ENCODE assay signal across 11 mouse cellular contexts in the genomic region with DNA sequence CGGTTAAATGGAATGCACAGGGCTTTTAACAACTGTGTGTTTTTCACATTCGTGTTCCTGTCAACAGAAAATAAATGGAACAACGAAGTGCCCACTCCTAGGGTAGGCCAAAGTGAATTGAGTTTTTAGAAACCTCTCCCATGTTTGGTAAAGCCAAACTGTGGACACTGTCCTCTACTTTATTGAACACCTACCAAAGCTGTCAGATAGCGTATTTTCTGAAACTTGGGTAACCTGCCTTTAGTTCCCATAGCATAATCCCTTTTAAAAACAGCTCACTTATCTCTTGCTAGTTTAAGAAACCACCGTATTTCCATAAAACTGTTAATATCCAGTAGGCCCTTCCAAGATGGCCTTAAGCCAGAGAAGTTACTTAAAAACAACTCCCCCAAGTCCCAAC. TPM values are rescaled to one million over a fixed set of nuclear protein-coding genes. Genes with fewer than 3 reads are reported as not detected.
A peak's percentile ranks its signal among the peaks of the same experiment; 100 is the strongest.
DNase-seq lines count a peak whose midpoint lies in the region; ATAC-seq and TF ChIP-seq lines count a peak whose summit lies in the region.
"Had no signal": no experiment of that assay in that cellular context is flagged by ENCODE, and none has a peak within 500 bp of the region (broad histone marks: within the 10 kb centered on the region; RNA-seq: fewer than 3 reads in every experiment).

No protein-coding gene starts in this region.

- peaks cover 67% of the 10 kb centered on the region for H3K36me3 ChIP-seq in heart, embryonic 13.5 days
- H3K36me3 ChIP-seq in stomach, embryonic 14.5 days (ENCODE audit: control insufficient read depth, insufficient read depth, low read length), result peaks cover 37% of the 10 kb centered on the region
- H3K36me3 ChIP-seq in stomach, postnatal 0 days (ENCODE audit: control insufficient read depth, insufficient read depth, low read length), result peaks cover 5% of the 10 kb centered on the region; the same call in 1 of the 2 replicates
- H3K36me3 ChIP-seq in stomach, embryonic 16.5 days (ENCODE audit: control insufficient read depth, insufficient read depth, low read length), result peaks cover 8% of the 10 kb centered on the region

- H3K4me3 ChIP-seq in heart, embryonic 13.5 days, result peak overlapping the region; percentile 80
- H3K4me3 ChIP-seq in stomach, embryonic 14.5 days (ENCODE audit: low read depth, low read length), result peak overlapping the region; percentile 90; the same call in 1 of the 2 replicates
- H3K4me3 ChIP-seq in stomach, postnatal 0 days (ENCODE audit: low read depth, low read length), result no peak overlapping the region
- H3K4me3 ChIP-seq in stomach, embryonic 16.5 days (replicated peaks; ENCODE audit: low read length), result peak overlapping the region; percentile 94; the same call in 1 of the 2 replicates

- WGBS in heart, embryonic 13.5 days, result 82% methylated on average over 5 of the region's 5 CpGs
- WGBS in stomach, embryonic 14.5 days, result 81% methylated on average over 5 of the region's 5 CpGs
- 77% methylated on average over 5 of the region's 5 CpGs for WGBS in stomach, postnatal 0 days
- 76% methylated on average over 5 of the region's 5 CpGs for WGBS in stomach, embryonic 16.5 days

- H3K27ac ChIP-seq in heart, embryonic 13.5 days (replicated peaks), result peak overlapping the region; percentile 94
- H3K27ac ChIP-seq in stomach, embryonic 14.5 days (ENCODE audit: low read length), result no peak overlapping the region
- H3K27ac ChIP-seq in stomach, postnatal 0 days (replicated peaks), result no peak overlapping the region; the same call in 1 of the 2 replicates
- H3K27ac ChIP-seq in stomach, embryonic 16.5 days (ENCODE audit: low read length), result peak overlapping the region; percentile 62

- TF ChIP-seq CTCF in stomach, postnatal 0 days (IDR thresholded peaks at IDR 0.05; ENCODE audit: low read depth), result no peak

- TF ChIP-seq EP300 in stomach, postnatal 0 days (optimal IDR thresholded peaks at IDR 0.05), result no peak

- H3K4me2 ChIP-seq in heart, embryonic 13.5 days, result peak overlapping the region; percentile 86
- H3K4me2 ChIP-seq in stomach, embryonic 14.5 days (replicated peaks; ENCODE audit: low read depth, low read length), result peak overlapping the region; percentile 37; the same call in 1 of the 2 replicates
- H3K4me2 ChIP-seq in stomach, postnatal 0 days (replicated peaks; ENCODE audit: low read depth), result no peak overlapping the region
- peak overlapping the region; percentile 86 for H3K4me2 ChIP-seq in stomach, embryonic 16.5 days (ENCODE audit: low read depth, low read length)

- no peak overlapping the region for H3K9ac ChIP-seq in heart, embryonic 13.5 days
- no peak overlapping the region for H3K9ac ChIP-seq in stomach, embryonic 14.5 days (replicated peaks; ENCODE audit: low read depth, low read length)
- no peak overlapping the region for H3K9ac ChIP-seq in stomach, postnatal 0 days (ENCODE audit: low read length)
- H3K9ac ChIP-seq in stomach, embryonic 16.5 days (ENCODE audit: low read length), result no peak overlapping the region

- no peak for ATAC-seq in heart, embryonic 13.5 days (ENCODE audit: extremely low read depth, insufficient number of reproducible peaks, low FRiP score, low TSS enrichment)
- no peak for ATAC-seq in stomach, embryonic 14.5 days (ENCODE audit: insufficient number of reproducible peaks, insufficient read depth, low FRiP score, low read depth)
- no peak for ATAC-seq in stomach, postnatal 0 days (ENCODE audit: low FRiP score, low TSS enrichment)
- no peak for ATAC-seq in stomach, embryonic 16.5 days (ENCODE audit: insufficient read depth, low FRiP score)

- DNase-seq in heart, adult 8-10 months (ENCODE audit: low spot score), result no peak
- DNase-seq in stomach, postnatal 0 days (ENCODE audit: low spot score), result no peak
- DNase-seq in induced T-regulatory cell, adult 2 months (ENCODE audit: low read depth), result peak; percentile 38
- DNase-seq in urinary bladder, postnatal 10 days (ENCODE audit: low spot score), result no peak
- DNase-seq in natural killer cell, adult 2 months (ENCODE audit: low spot score in 2 of 2), result no peak
- DNase-seq: cerebellum, adult 9-11 months; layer of hippocampus, adult 9-11 months had no signal

- H3K27me3 ChIP-seq in heart, embryonic 13.5 days (replicated peaks), result no peaks in the 10 kb centered on the region
- no peaks in the 10 kb centered on the region for H3K27me3 ChIP-seq in stomach, embryonic 14.5 days (ENCODE audit: control insufficient read depth, insufficient read depth, low read length)
- no peaks in the 10 kb centered on the region for H3K27me3 ChIP-seq in stomach, postnatal 0 days (ENCODE audit: control insufficient read depth, insufficient read depth, low read length)
- H3K27me3 ChIP-seq in stomach, embryonic 16.5 days (ENCODE audit: control insufficient read depth, insufficient read depth, low read length), result no peaks in the 10 kb centered on the region
- H3K27me3 ChIP-seq: midbrain, embryonic 15.5 days had no signal

- peaks cover 16% of the 10 kb centered on the region for H3K4me1 ChIP-seq in heart, embryonic 13.5 days
- peaks cover 7% of the 10 kb centered on the region for H3K4me1 ChIP-seq in stomach, embryonic 14.5 days (ENCODE audit: control insufficient read depth, insufficient read depth, low read length)
- H3K4me1 ChIP-seq in stomach, postnatal 0 days (replicated peaks; ENCODE audit: control insufficient read depth, insufficient read depth), result 0 out of 2 replicates have a peak, but pooled peaks cover 2% of the 10 kb centered on the region
- peaks cover 12% of the 10 kb centered on the region for H3K4me1 ChIP-seq in stomach, embryonic 16.5 days (ENCODE audit: control insufficient read depth, insufficient read depth, low read length)

- H3K9me3 ChIP-seq in heart, embryonic 13.5 days, result no peaks in the 10 kb centered on the region
- H3K9me3 ChIP-seq in stomach, embryonic 14.5 days (ENCODE audit: control insufficient read depth, low read depth, low read length), result no peaks in the 10 kb centered on the region
- no peaks in the 10 kb centered on the region for H3K9me3 ChIP-seq in stomach, postnatal 0 days (ENCODE audit: control insufficient read depth, low read length)
- no peaks in the 10 kb centered on the region for H3K9me3 ChIP-seq in stomach, embryonic 16.5 days (replicated peaks; ENCODE audit: control insufficient read depth, low read length)
- H3K9me3 ChIP-seq: midbrain, embryonic 15.5 days had no signal

RNA-seq across cellular contexts. Expression of gene Cox18, which starts 0.9 kb away (rescaled TPM):
- 26.9 and 29.2 TPM in 2 replicates for polyA plus RNA-seq in heart, embryonic 13.5 days (2015; fragmentation: Nextera tagmentation; extraction: Ambion mirVana)
- 10 to 100 TPM in 2 of 4 experiments, 1 to 10 TPM in 2; 9.2 to 13.0 (median 11.2) TPM for total RNA-seq in heart, adult 8-10 months (2022)
- 34.5 and 39.3 TPM in 2 replicates for polyA plus RNA-seq in stomach, embryonic 14.5 days (2014; fragmentation: Nextera tagmentation; extraction: Ambion mirVana)
- polyA plus RNA-seq in stomach, postnatal 0 days (2015; fragmentation: Nextera tagmentation; extraction: Ambion mirVana), result 20.9 and 24.0 TPM in 2 replicates
- 26.2 and 27.7 TPM in 2 replicates for polyA plus RNA-seq in stomach, embryonic 16.5 days (2015; fragmentation: Nextera tagmentation; extraction: Ambion mirVana)

Comparison
In these comparisons a context has a peak if more than half of its experiments do, and no peak if none do; other contexts are left out.
1. H3K27ac ChIP-seq: peak in heart, embryonic 13.5 days (single experiment) and stomach, embryonic 16.5 days (single experiment); none in stomach, embryonic 14.5 days (single experiment) and stomach, postnatal 0 days (single experiment).